10 mouse cellular contexts compared by ENCODE assay signal in the genomic region with DNA sequence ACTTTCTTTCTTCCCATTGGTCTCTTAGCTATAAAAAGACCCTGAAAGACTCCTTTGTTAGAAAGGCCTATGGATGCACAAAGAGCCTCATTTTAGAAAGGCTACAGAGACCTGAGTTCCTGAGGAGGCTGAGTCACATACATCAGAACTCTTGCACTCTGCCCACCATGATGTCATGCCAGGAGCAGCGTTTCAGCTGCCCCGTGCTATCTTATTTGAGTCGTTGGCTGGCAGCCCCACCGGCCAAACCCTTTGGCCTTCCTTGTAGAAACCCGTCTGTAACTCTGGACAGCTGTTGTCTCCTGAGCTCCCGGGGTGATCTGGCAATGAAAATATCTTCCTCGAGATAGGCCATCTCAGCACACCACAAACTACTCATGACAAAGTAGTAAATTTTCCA. TPM values are rescaled to one million over a fixed set of nuclear protein-coding genes. Genes with fewer than 3 reads are reported as not detected.
DNase-seq lines count a peak whose midpoint lies in the region; ATAC-seq and TF ChIP-seq lines count a peak whose summit lies in the region.
"Had no signal": no experiment of that assay in that cellular context is flagged by ENCODE, and none has a peak within 500 bp of the region (broad histone marks: within the 10 kb centered on the region; RNA-seq: fewer than 3 reads in every experiment).

No protein-coding gene starts in this region.

- DNase-seq in embryonic facial prominence, embryonic 10.5 days (ENCODE audit: low spot score), result no peak
- DNase-seq in lung, embryonic 14.5 days, result peak; percentile 49
- DNase-seq in lung, postnatal 36 days, result no peak
- DNase-seq in heart, adult 11 months, result peak; percentile 93
- peak; percentile 31 for DNase-seq in limb, embryonic 14.5 days (ENCODE audit: low spot score)
- no peak for DNase-seq in cerebellum, adult 11-12 months
- no peak for DNase-seq in frontal cortex, adult 2 months (ENCODE audit: extremely low spot score in 1 of 2, low spot score in 1 of 2)

- 0 out of 2 replicates have a peak overlapping the region, but pooled peaks have one; percentile 47 for H3K27ac ChIP-seq in embryonic facial prominence, embryonic 12.5 days
- H3K27ac ChIP-seq in embryonic facial prominence, embryonic 10.5 days (replicated peaks), result no peak overlapping the region
- peak overlapping the region; percentile 56 for H3K27ac ChIP-seq in lung, embryonic 14.5 days (ENCODE audit: low read depth)
- no peak overlapping the region; the same call in 1 of the 2 replicates for H3K27ac ChIP-seq in limb, embryonic 14.5 days (replicated peaks; ENCODE audit: low read depth, low read length)

- no peak for TF ChIP-seq CTCF in lung, embryonic 14.5 days (IDR thresholded peaks at IDR 0.05; ENCODE audit: low read depth)

- no peaks in the 10 kb centered on the region for H3K27me3 ChIP-seq in embryonic facial prominence, embryonic 12.5 days
- no peaks in the 10 kb centered on the region for H3K27me3 ChIP-seq in embryonic facial prominence, embryonic 10.5 days (replicated peaks; ENCODE audit: low read depth, poor library complexity, severe bottlenecking)
- H3K27me3 ChIP-seq in lung, embryonic 14.5 days (ENCODE audit: insufficient read depth, low read length), result no peaks in the 10 kb centered on the region
- no peaks in the 10 kb centered on the region for H3K27me3 ChIP-seq in limb, embryonic 14.5 days (ENCODE audit: control insufficient read depth, insufficient read depth, low read length)
- H3K27me3 ChIP-seq: stomach, embryonic 15.5 days had no signal

- H3K9me3 ChIP-seq in embryonic facial prominence, embryonic 12.5 days, result no peaks in the 10 kb centered on the region
- H3K9me3 ChIP-seq in embryonic facial prominence, embryonic 10.5 days, result no peaks in the 10 kb centered on the region
- H3K9me3 ChIP-seq in lung, embryonic 14.5 days (ENCODE audit: low read depth, low read length), result no peaks in the 10 kb centered on the region
- H3K9me3 ChIP-seq in limb, embryonic 14.5 days (ENCODE audit: control insufficient read depth, low read length), result no peaks in the 10 kb centered on the region
- H3K9me3 ChIP-seq: stomach, embryonic 15.5 days had no signal

- H3K4me3 ChIP-seq in embryonic facial prominence, embryonic 12.5 days, result no peak overlapping the region
- no peak overlapping the region for H3K4me3 ChIP-seq in embryonic facial prominence, embryonic 10.5 days
- H3K4me3 ChIP-seq in lung, embryonic 14.5 days (ENCODE audit: low read depth, low read length), result no peak overlapping the region
- no peak overlapping the region for H3K4me3 ChIP-seq in limb, embryonic 14.5 days (replicated peaks; ENCODE audit: low read length)
- H3K4me3 ChIP-seq: erythroblast, embryonic 14.5 days; stomach, embryonic 15.5 days had no signal

- no peaks in the 10 kb centered on the region for H3K36me3 ChIP-seq in embryonic facial prominence, embryonic 12.5 days
- no peaks in the 10 kb centered on the region for H3K36me3 ChIP-seq in embryonic facial prominence, embryonic 10.5 days (replicated peaks)
- no peaks in the 10 kb centered on the region for H3K36me3 ChIP-seq in lung, embryonic 14.5 days (ENCODE audit: insufficient read depth)
- no peaks in the 10 kb centered on the region for H3K36me3 ChIP-seq in limb, embryonic 14.5 days (ENCODE audit: control insufficient read depth, insufficient read depth, low read length)
- H3K36me3 ChIP-seq: stomach, embryonic 15.5 days had no signal

- H3K4me2 ChIP-seq in embryonic facial prominence, embryonic 12.5 days (replicated peaks), result no peak overlapping the region
- H3K4me2 ChIP-seq in lung, embryonic 14.5 days, result no peak overlapping the region
- no peak overlapping the region for H3K4me2 ChIP-seq in limb, embryonic 14.5 days (replicated peaks; ENCODE audit: low read depth, low read length, severe bottlenecking)
- H3K4me2 ChIP-seq: stomach, embryonic 15.5 days had no signal

- 70% methylated on average over 7 of the region's 7 CpGs for WGBS in embryonic facial prominence, embryonic 12.5 days
- WGBS in embryonic facial prominence, embryonic 10.5 days, result 66% methylated on average over 7 of the region's 7 CpGs
- 25% methylated on average over 7 of the region's 7 CpGs for WGBS in lung, embryonic 14.5 days
- WGBS in limb, embryonic 14.5 days, result 66% methylated on average over 7 of the region's 7 CpGs

- ATAC-seq in embryonic facial prominence, embryonic 12.5 days (ENCODE audit: insufficient number of reproducible peaks, insufficient read depth, low FRiP score, low TSS enrichment), result no peak
- 0 out of 2 replicates have a peak, but pooled peaks have one; percentile 18 for ATAC-seq in lung, embryonic 14.5 days (ENCODE audit: insufficient read depth)
- peak; percentile 31 for ATAC-seq in limb, embryonic 14.5 days (ENCODE audit: low FRiP score, low read depth)

- H3K9ac ChIP-seq in embryonic facial prominence, embryonic 12.5 days, result no peak overlapping the region
- H3K9ac ChIP-seq in lung, embryonic 14.5 days, result no peak overlapping the region
- H3K9ac ChIP-seq in limb, embryonic 14.5 days (ENCODE audit: low read depth, low read length, severe bottlenecking), result no peak overlapping the region
- H3K9ac ChIP-seq: stomach, embryonic 15.5 days had no signal

- peaks cover 7% of the 10 kb centered on the region for H3K4me1 ChIP-seq in embryonic facial prominence, embryonic 12.5 days
- peaks cover 10% of the 10 kb centered on the region for H3K4me1 ChIP-seq in embryonic facial prominence, embryonic 10.5 days
- peaks cover 20% of the 10 kb centered on the region for H3K4me1 ChIP-seq in lung, embryonic 14.5 days (ENCODE audit: insufficient read depth)
- H3K4me1 ChIP-seq in limb, embryonic 14.5 days (ENCODE audit: control insufficient read depth, insufficient read depth, low read length), result peaks cover 14% of the 10 kb centered on the region

- TF ChIP-seq POLR2A in limb, embryonic 14.5 days (IDR thresholded peaks at IDR 0.05; ENCODE audit: borderline replicate concordance, extremely low read depth, insufficient read depth, insufficient read length), result no peak

RNA-seq across cellular contexts. Expression of a gene that starts 3.6 kb away (rescaled TPM):
- polyA plus RNA-seq in embryonic facial prominence, embryonic 12.5 days (2016; fragmentation: Nextera tagmentation; extraction: Ambion mirVana), result 3.0 and 3.3 TPM in 2 replicates
- 5.0 and 5.4 TPM in 2 replicates for polyA plus RNA-seq in embryonic facial prominence, embryonic 10.5 days (2016; fragmentation: Nextera tagmentation; extraction: Ambion mirVana)
- polyA plus RNA-seq in lung, embryonic 14.5 days (2014; fragmentation: Nextera tagmentation; extraction: Ambion mirVana), result 2.4 and 8.7 TPM in 2 replicates
- 3.0 and 3.9 TPM in 2 replicates for polyA plus RNA-seq in limb, embryonic 14.5 days (2012; rRNA removed)
- 3.4 and 6.3 TPM in 2 replicates for polyA plus RNA-seq in limb, embryonic 14.5 days (2014; fragmentation: Nextera tagmentation; extraction: Ambion mirVana)
- polyA plus RNA-seq in frontal cortex, adult 2 months (2012; rRNA removed), result 1.3 and 7.0 TPM in 2 replicates

Comparison
In these comparisons a context has a peak if more than half of its experiments do, and no peak if none do; other contexts are left out.
1. H3K27ac ChIP-seq: peak in embryonic facial prominence, embryonic 12.5 days (single experiment) and lung, embryonic 14.5 days (single experiment); none in embryonic facial prominence, embryonic 10.5 days (single experiment) and limb, embryonic 14.5 days (single experiment).
2. DNase-seq: peak in lung, embryonic 14.5 days (single experiment), heart, adult 11 months (single experiment) and limb, embryonic 14.5 days (single experiment); none in embryonic facial prominence, embryonic 10.5 days (single experiment), lung, postnatal 36 days (single experiment), cerebellum, adult 11-12 months (single experiment) and frontal cortex, adult 2 months (0 of 2).